In the genomic region with DNA sequence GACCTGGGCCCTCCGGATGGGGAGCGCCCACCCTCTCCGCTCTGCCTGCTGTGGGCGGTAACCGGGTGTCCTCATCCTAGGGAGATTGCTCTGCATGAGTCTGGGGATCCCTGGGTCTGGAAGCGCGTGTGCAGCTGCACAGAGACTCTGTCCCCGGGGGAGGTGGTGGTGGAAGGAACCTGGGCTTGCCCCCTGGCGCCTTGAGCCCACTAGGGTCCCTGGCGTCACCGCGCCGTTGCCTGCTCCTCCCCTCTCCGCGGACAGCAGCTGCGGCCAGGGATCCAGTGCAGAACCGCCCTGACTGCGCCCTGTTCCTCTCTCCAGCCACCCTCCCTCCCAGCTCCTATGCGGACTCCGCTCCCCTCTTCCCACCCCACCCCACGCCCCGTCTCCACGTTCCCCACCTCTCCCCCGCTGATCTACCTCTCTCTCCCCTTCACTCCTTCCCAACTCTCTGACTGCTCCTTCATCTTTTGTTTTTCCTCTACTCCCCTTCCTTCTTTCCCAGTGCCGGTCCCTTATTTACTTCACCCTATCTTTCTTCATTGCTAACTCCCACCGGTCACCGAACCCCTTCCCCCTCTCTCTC, we compare ENCODE assay signal across 7 mouse cellular contexts.
DNase-seq lines count a peak whose midpoint lies in the region; ATAC-seq and TF ChIP-seq lines count a peak whose summit lies in the region.

No protein-coding gene starts in this region.

- H3K4me2 ChIP-seq in CH12.LX (ENCODE audit: insufficient read depth, low read depth, poor library complexity, severe bottlenecking), result peak overlapping the region; percentile 98
- peak overlapping the region; percentile 96 for H3K4me2 ChIP-seq in embryonic facial prominence, embryonic 13.5 days
- peak overlapping the region; percentile 97 for H3K4me2 ChIP-seq in heart, embryonic 15.5 days
- H3K4me2 ChIP-seq in limb, embryonic 12.5 days, result peak overlapping the region; percentile 98
- H3K4me2 ChIP-seq in midbrain, embryonic 16.5 days (ENCODE audit: low read length), result peak overlapping the region; percentile 98

- no peaks in the 10 kb centered on the region for H3K79me3 ChIP-seq in C2C12 (ENCODE audit: low read depth)

- TF ChIP-seq POLR2A in CH12.LX (IDR thresholded peaks at IDR 0.05; ENCODE audit: low read depth, low read length), result no peak

- H3K4me1 ChIP-seq in CH12.LX (ENCODE audit: control insufficient read depth in 1 of 2, insufficient read depth in 2 of 2), result peaks cover 5 to 7% of the 10 kb centered on the region in 2 experiments
- peaks cover 19% of the 10 kb centered on the region for H3K4me1 ChIP-seq in embryonic facial prominence, embryonic 13.5 days
- peaks cover 20% of the 10 kb centered on the region for H3K4me1 ChIP-seq in heart, embryonic 15.5 days (replicated peaks)
- H3K4me1 ChIP-seq in limb, embryonic 12.5 days (replicated peaks), result peaks cover 19% of the 10 kb centered on the region
- H3K4me1 ChIP-seq in midbrain, embryonic 16.5 days (ENCODE audit: control insufficient read depth, insufficient read depth, low read length), result peaks cover 10% of the 10 kb centered on the region; the same call in 1 of the 2 replicates

- TF ChIP-seq CTCF in C2C12 (IDR thresholded peaks at IDR 0.05; ENCODE audit: control insufficient read depth, insufficient read depth, insufficient read length) (no peak), CH12.LX (conservative IDR thresholded peaks at IDR 0.05 in 1 of 2, IDR thresholded peaks at IDR 0.05 in 1 of 2; ENCODE audit: low read depth in 2 of 2, low read length in 2 of 2) (no peak)

- H3K36me3 ChIP-seq in C2C12 (ENCODE audit: control insufficient read depth, insufficient read depth) (no peaks in the 10 kb centered on the region), CH12.LX (replicated peaks in 1 of 2; ENCODE audit: control insufficient read depth in 1 of 2, insufficient read depth in 1 of 2, low read length in 1 of 2) (no peaks in the 10 kb centered on the region)
- no peaks in the 10 kb centered on the region for H3K36me3 ChIP-seq in embryonic facial prominence, embryonic 13.5 days
- no peaks in the 10 kb centered on the region for H3K36me3 ChIP-seq in heart, embryonic 15.5 days
- no peaks in the 10 kb centered on the region for H3K36me3 ChIP-seq in limb, embryonic 12.5 days
- no peaks in the 10 kb centered on the region for H3K36me3 ChIP-seq in midbrain, embryonic 16.5 days (ENCODE audit: control insufficient read depth, insufficient read depth, low read length)

- no peak overlapping the region for H3K4me3 ChIP-seq in C2C12 (ENCODE audit: insufficient read depth, poor library complexity, severe bottlenecking)
- H3K4me3 ChIP-seq in CH12.LX (replicated peaks in 1 of 3; ENCODE audit: low read depth in 2 of 3, low read length in 2 of 3, poor library complexity in 1 of 3), result peak overlapping the region in 1 of 3 experiments; percentile 1
- H3K4me3 ChIP-seq in embryonic facial prominence, embryonic 13.5 days, result peak overlapping the region; percentile 54
- peak overlapping the region; percentile 71 for H3K4me3 ChIP-seq in heart, embryonic 15.5 days
- H3K4me3 ChIP-seq in limb, embryonic 12.5 days (replicated peaks), result peak overlapping the region; percentile 59
- peak overlapping the region; percentile 51 for H3K4me3 ChIP-seq in midbrain, embryonic 16.5 days (ENCODE audit: low read depth, low read length)

- in situ Hi-C loops in CH12.LX (cut with MboI; ENCODE audit: low pct_ligation_motif_present, low pct_unique_long_range_greater_than_20kb, low sequenced_read_pairs), result no loop called here

- no peak for DNase-seq in CH12.LX (ENCODE audit: extremely low read depth)
- peak; percentile 45 to 61 for DNase-seq in urinary bladder, postnatal 4 days (ENCODE audit: low spot score in 2 of 2)

- peak overlapping the region; percentile 69 for H3ac ChIP-seq in C2C12 (ENCODE audit: control insufficient read depth, insufficient read length, low read depth)

- no peak overlapping the region for H3K27ac ChIP-seq in CH12.LX (ENCODE audit: insufficient read depth, low read depth)
- H3K27ac ChIP-seq in embryonic facial prominence, embryonic 13.5 days, result no peak overlapping the region
- H3K27ac ChIP-seq in heart, embryonic 15.5 days, result peak overlapping the region; percentile 60
- peak overlapping the region; percentile 20; the same call in 1 of the 2 replicates for H3K27ac ChIP-seq in limb, embryonic 12.5 days
- H3K27ac ChIP-seq in midbrain, embryonic 16.5 days (ENCODE audit: low read length), result no peak overlapping the region

- under 1% methylated on average over 27 of the region's 27 CpGs for WGBS in embryonic facial prominence, embryonic 13.5 days
- WGBS in heart, embryonic 15.5 days, result under 1% methylated on average over 26 of the region's 27 CpGs
- WGBS in limb, embryonic 12.5 days, result under 1% methylated on average over 27 of the region's 27 CpGs
- WGBS in midbrain, embryonic 16.5 days, result under 1% methylated on average over 27 of the region's 27 CpGs

- no peak overlapping the region for H3K9ac ChIP-seq in CH12.LX (ENCODE audit: insufficient read depth, low read depth)
- H3K9ac ChIP-seq in embryonic facial prominence, embryonic 13.5 days, result peak overlapping the region; percentile 65
- H3K9ac ChIP-seq in heart, embryonic 15.5 days, result peak overlapping the region; percentile 68
- H3K9ac ChIP-seq in limb, embryonic 12.5 days (replicated peaks), result peak overlapping the region; percentile 53
- H3K9ac ChIP-seq in midbrain, embryonic 16.5 days (ENCODE audit: low read depth, low read length), result peak overlapping the region; percentile 69

- peak; percentile 73; the same call in 1 of the 2 replicates for ATAC-seq in embryonic facial prominence, embryonic 13.5 days (ENCODE audit: insufficient number of reproducible peaks, insufficient read depth, low FRiP score, low TSS enrichment, low read depth)
- ATAC-seq in heart, embryonic 15.5 days (replicated peaks; ENCODE audit: insufficient number of reproducible peaks, insufficient read depth, low FRiP score, low read depth), result peak; percentile 79
- peak; percentile 44; the same call in 1 of the 2 replicates for ATAC-seq in limb, embryonic 12.5 days (ENCODE audit: insufficient number of reproducible peaks, insufficient read depth, low FRiP score, low TSS enrichment, low read depth)
- peak; percentile 72 for ATAC-seq in midbrain, embryonic 16.5 days

- TF ChIP-seq EP300 in CH12.LX (IDR thresholded peaks at IDR 0.05; ENCODE audit: low read length), result no peak

- TF ChIP-seq RAD21 in CH12.LX (IDR thresholded peaks at IDR 0.05; ENCODE audit: low read depth, low read length), result no peak

- dilution Hi-C loops in CH12.LX (cut with MboI; ENCODE audit: extremely low pct_ligation_motif_present, extremely low pct_unique_long_range_greater_than_20kb, low sequenced_read_pairs), result no loop called here

- H3K27me3 ChIP-seq in C2C12 (ENCODE audit: control insufficient read depth, insufficient read depth, insufficient read length) (no peaks in the 10 kb centered on the region), CH12.LX (replicated peaks) (no peaks in the 10 kb centered on the region)
- H3K27me3 ChIP-seq in embryonic facial prominence, embryonic 13.5 days, result peaks cover 58% of the 10 kb centered on the region
- H3K27me3 ChIP-seq in heart, embryonic 15.5 days, result no peaks in the 10 kb centered on the region
- H3K27me3 ChIP-seq in limb, embryonic 12.5 days, result peaks cover 34% of the 10 kb centered on the region
- peaks cover 7% of the 10 kb centered on the region for H3K27me3 ChIP-seq in midbrain, embryonic 16.5 days (ENCODE audit: control insufficient read depth, insufficient read depth, low read depth, low read length)

- H3K79me2 ChIP-seq in C2C12 (ENCODE audit: control insufficient read depth, insufficient read depth), result no peaks in the 10 kb centered on the region
- no peaks in the 10 kb centered on the region for H3K79me2 ChIP-seq in CH12.LX (replicated peaks; ENCODE audit: control insufficient read depth, extremely low read depth, insufficient read depth, poor library complexity, severe bottlenecking)

- H3K9me3 ChIP-seq in CH12.LX (replicated peaks; ENCODE audit: low read length), result no peaks in the 10 kb centered on the region
- H3K9me3 ChIP-seq in embryonic facial prominence, embryonic 13.5 days, result no peaks in the 10 kb centered on the region
- no peaks in the 10 kb centered on the region for H3K9me3 ChIP-seq in heart, embryonic 15.5 days (replicated peaks)
- H3K9me3 ChIP-seq in limb, embryonic 12.5 days, result no peaks in the 10 kb centered on the region
- no peaks in the 10 kb centered on the region for H3K9me3 ChIP-seq in midbrain, embryonic 16.5 days (replicated peaks; ENCODE audit: control insufficient read depth, low read length, poor library complexity, severe bottlenecking)

TF ChIP-seq in C2C12, 6 proteins besides CTCF, POLR2A, EP300 and RAD21:
- no peak for TF ChIP-seq CEBPB (IDR thresholded peaks at IDR 0.05; ENCODE audit: low read depth)
- no peak for TF ChIP-seq MYOG (IDR thresholded peaks at IDR 0.05; ENCODE audit: control insufficient read depth, extremely low read depth, insufficient read length)
- no peak for TF ChIP-seq FOSL1 (IDR thresholded peaks at IDR 0.05; ENCODE audit: insufficient read depth, low read length, poor library complexity, severe bottlenecking)
- TF ChIP-seq USF1 (IDR thresholded peaks at IDR 0.05; ENCODE audit: low read depth), result no peak

TF ChIP-seq in CH12.LX, 34 proteins besides CTCF, POLR2A, EP300 and RAD21:
- no peak for TF ChIP-seq ZC3H11A (IDR thresholded peaks at IDR 0.05; ENCODE audit: low read depth, low read length)
- no peak for TF ChIP-seq ELF1 (IDR thresholded peaks at IDR 0.05; ENCODE audit: low read depth, low read length)
- TF ChIP-seq MAX (IDR thresholded peaks at IDR 0.05; ENCODE audit: low read length), result no peak
- TF ChIP-seq IRF4 (IDR thresholded peaks at IDR 0.05; ENCODE audit: low read depth, low read length), result no peak
- TF ChIP-seq ZMIZ1 (IDR thresholded peaks at IDR 0.05; ENCODE audit: low read depth, low read length), result no peak
- TF ChIP-seq MYC (IDR thresholded peaks at IDR 0.05; ENCODE audit: low read depth, low read length), result no peak
- TF ChIP-seq MAZ (IDR thresholded peaks at IDR 0.05; ENCODE audit: low read depth, low read length), result no peak
- TF ChIP-seq MXI1 (IDR thresholded peaks at IDR 0.05; ENCODE audit: low read depth, low read length), result no peak

Comparison
In these comparisons a context has a peak if more than half of its experiments do, and no peak if none do; other contexts are left out.
1. H3K27ac ChIP-seq: peak in heart, embryonic 15.5 days (single experiment) and limb, embryonic 12.5 days (single experiment); none in CH12.LX (single experiment), embryonic facial prominence, embryonic 13.5 days (single experiment) and midbrain, embryonic 16.5 days (single experiment).
2. Peak in every context shown above with its lines, with median percentiles within 50 percentile points of each other: H3K4me2 ChIP-seq and ATAC-seq.